Mouse (Mus musculus) erythroblast, adult 5-6 weeks (primary cell): ENCODE results near the gene Cnn1. TPM values are rescaled to one million over a fixed set of nuclear protein-coding genes. Genes with fewer than 3 reads are reported as not detected.
"Not testable (repeated sequence)": the region's sequence is repeated elsewhere in the genome, so short reads cannot be mapped to it uniquely, and the experiment has no call there.

Experiments used
- ATAC-seq: replicated peaks from 2 replicates; pipeline ENCODE4 v1.8.0; 2016; ENCODE audit warnings: moderate number of reproducible peaks, mild to moderate bottlenecking, moderate TSS enrichment, inconsistent platforms; ENCODE audit not compliant: poor library complexity, low FRiP score, severe bottlenecking
- total RNA-seq, 2 experiments: library from RNA; stranded (forward) in 1 of 2; stranded (reverse) in 1 of 2; fragments of 150-400 nt in 1 of 2; fragments of 200-764, 138-1000 nt in 1 of 2; gene quantifications; 2 replicates each; pipeline versions ENCODE4 v1.2.3 to v1.2.4; 2015 to 2017; ENCODE audit warnings: low replicate concordance in 2 of 2

The Cnn1 gene
- total RNA-seq, 2 experiments from 2014 or later, result not detected

DNA sequence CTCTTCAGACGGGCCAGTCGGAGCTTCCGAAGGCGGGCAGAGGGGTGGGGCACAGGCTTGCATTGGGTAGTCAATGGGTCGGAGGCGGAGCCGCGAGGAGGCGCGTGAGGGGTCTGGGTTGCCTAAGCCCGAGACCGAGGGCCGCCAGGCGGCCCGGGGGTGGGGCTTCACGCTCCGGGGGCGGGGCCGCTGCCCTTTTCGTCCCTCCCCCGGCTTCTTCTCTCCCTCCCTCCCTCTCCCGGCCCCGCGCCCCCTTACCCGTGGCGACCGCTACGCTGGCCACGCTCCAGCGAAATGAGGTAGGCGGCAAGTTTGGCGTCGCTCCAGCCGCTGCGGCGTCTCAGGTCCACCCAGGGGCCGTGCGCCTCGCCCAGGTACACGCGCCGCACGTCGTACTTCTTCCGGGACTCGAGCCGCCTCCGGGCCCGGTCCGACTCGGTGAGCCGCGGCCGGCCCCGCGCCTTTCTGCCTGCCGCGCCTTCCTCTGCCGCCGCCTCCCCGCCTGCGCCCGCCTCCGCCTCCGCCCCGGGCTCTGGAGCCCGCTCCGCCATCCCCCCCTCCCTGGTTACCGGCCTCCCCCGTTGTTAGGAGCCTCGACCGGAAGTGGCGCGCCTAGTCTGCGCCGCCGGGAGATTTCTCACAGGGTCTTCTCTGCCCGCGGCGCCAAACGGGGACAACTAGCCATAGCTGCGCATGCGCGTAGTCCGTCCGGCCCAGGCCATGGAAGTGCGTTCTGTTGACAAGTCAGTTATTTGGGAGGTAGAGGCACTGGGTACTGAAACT, 28.0 kb upstream of the Cnn1 start, which contains the start of the genes Gm49318 and Zfp653:
Gene Gm49318, minus strand, starts transcription at position 469 of the 783 bp plus-strand sequence.
Gene Zfp653, minus strand, starts transcription at position 586 of the 783 bp plus-strand sequence.
- peak; percentile 87 for ATAC-seq

DNA sequence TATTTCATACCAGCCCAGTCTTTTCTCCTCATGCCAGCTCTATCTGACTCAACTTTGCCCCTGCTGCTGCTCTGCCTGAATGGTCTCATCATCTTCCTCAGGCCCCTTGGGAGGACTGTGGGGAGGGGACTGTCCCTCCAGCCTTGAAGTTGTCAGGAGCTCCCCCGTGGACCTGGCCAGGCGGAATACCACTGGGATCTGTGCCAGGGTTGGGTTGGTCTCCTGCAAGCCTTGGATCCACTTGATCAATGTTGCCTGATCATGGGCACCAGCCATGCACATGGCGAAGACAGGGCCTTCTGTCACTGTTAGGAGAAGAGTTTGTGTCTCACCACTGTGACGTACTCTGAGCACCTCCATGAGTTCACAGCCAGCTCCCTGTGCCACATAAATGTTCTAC, 26.7 kb upstream of the Cnn1 start:
- ATAC-seq, result no peak

DNA sequence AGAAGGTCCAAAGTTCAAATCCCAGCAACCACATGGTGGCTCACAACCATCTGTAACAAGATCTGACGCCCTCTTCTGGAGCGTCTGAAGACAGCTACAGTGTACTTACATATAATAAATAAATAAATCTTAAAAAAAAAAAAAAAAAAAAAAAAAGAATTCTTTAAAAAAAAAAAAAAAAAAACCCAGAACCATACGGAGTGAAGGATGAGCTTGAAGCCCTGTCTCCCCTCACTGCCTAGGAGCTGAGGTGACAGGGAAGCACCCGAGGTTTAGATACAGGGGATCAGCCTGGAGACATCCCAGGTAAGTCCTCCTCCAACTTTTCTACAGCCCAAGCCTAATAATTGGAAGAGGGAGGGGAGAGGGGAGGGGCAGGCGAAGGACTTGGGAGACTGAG, 23.2 kb upstream of the Cnn1 start:
- ATAC-seq, result not testable (repeated sequence)

DNA sequence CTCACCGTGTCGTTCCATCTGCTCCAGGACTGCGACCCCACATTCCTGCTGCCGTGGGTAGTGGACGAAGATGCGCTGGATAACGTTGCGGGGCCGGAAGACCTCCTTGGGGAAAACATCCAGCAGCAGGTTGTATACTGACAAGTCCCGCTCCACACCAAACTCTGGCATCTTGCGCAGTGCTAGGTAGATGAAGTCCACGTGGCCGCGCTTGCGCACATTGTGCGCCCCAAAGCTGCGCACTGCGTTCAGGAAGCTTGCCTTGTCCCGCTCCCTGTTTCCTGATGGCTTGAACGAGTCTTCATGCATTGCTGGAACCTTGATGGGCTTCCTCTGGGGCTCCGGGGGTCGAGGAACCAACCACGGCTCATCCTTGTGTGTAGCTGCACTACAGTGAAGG, 22.8 kb upstream of the Cnn1 start:
- no peak for ATAC-seq

DNA sequence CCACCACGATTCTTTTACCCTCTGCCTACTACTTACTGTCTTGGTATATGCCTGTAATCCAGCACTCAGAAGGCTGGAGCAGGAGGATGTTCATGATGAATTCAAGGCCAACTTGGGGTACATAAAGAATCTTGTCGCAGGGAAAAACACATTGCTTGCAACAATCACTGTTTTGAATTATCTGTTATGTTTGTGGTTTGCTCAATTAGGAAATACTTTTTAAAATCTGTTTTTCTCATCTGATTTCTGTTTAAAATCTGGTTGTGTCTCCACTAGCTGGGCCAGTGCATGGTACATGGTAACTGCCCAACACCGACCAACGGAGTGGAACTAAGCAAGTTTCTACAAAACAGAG, 14.4 kb upstream of the Cnn1 start:
- ATAC-seq, result no peak

DNA sequence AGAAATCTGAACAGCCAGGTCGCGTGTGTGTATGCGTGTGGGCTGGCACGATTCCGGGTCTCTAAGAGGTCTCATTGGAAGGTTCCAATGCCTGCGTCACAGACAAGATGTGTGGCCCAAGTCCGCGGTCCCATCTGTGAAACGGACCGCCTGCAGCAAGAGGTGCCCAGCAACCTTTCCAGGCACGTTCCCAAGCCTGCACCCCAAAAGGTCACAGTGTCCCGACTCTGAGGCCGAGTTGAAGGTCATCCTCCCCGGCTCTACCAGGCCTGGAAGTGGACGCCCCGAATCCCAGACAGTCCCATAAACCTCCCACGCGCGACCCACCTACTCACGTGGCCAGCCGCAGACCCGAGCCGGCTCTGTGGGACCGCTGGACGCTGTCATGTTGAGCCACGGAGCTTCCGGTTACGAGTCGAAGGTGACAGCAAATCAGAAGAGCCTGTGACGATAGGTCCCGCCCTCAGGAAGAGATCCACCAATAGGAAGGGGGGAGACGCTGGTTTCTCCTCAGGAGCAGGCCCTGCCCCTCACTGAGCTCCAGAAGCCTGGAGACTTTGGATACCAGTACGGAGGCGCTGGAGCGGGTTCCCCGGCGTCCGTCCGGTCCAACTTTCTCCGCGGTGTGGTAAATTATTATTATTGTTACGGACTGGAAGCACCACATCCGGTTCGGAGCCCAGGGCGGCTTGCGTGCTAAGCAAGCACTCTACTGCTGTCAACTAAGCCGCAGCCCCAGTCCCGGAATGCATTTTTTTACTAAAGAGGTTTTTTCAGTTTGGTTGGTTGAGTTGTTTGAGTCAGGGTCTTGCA, 13.8 kb upstream of the Cnn1 start, which contains the start of gene Ecsit:
Gene Ecsit, minus strand, starts transcription at position 417 of the 813 bp plus-strand sequence.
- peak; percentile 100 for ATAC-seq

DNA sequence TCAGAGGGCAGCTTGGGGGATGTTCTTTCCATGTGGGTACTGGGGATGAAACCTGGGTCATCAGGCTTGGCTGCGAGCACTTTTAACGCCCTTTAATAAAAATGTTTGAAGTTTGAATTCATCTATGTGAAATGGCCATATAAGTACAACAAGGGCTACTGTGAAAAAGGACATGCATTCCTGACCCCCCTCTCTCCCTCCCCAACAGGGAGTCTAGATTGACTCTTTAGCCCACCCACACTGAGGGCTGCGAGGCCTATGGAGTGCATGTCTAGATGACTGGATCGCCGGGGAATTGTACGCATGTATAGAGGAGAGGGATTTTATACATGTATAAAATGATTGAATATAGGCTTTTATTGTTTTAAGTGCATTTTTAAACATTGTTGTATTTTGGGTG, 13.0 kb upstream of the Cnn1 start:
- ATAC-seq, result no peak

DNA sequence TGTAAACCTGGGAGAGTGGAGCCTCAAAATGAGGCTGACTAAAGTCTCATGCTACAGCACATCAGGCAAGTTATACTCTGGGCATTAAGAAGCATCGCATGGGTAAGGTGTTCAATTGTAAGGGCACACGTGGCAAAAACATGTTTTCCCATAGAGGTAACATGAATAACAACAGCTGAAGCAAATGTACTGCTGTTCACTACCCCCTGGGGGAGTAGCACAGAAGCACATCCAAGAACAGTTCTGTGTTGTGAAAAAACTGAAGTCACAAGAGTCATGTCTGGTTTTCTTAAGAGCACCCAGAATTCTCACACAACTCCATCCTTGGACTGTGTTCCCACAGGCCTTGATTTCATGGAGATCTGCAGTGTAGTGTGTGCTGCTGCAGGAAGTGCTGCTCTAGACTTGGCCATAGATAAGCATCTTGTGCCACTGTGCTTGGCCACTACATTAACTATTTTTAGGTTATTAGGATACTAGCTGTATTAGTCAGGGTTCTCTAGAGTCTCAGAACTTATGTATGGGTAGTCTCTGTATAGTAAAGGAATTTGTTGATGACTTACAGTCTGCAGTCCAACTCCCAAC, 11.9 kb upstream of the Cnn1 start:
- ATAC-seq, result no peak

DNA sequence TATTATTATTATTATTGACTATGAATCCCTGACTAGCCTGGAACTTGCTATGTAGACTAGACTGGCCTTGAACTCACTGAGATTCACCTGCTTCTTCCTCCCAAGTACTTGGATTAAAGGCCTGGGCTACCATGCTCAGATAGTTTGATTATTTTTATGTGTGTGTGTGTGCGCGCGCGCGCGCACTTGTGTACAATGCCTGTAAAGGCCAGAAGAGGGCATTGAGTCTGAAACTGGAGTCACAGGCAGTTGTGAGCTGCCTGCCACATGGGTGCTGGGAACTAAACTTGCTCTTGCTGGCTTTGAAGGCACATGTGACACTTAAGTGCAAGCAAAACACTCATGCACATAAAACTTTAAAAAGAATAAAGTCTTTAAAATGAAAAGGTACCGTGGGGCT, 9.7 kb upstream of the Cnn1 start:
- ATAC-seq, result no peak

DNA sequence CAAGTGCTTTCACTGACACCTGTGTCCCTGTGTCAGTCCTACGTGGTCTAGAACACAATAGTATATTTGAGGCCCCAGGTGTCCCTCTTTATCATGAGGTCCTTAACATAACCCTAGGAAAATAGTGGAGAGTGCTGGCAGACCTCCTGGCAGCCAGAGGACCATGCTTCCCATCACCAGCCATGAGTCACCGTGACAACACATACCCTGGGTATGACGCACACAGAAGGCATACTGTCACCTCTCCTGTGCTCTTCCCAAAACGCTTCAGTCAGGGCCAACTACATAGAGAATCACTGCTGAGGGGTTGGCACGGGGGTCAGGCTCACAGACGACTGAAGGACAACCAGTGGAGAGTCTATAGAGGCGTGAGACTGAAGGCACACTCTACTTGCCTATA, 9.0 kb upstream of the Cnn1 start:
- no peak for ATAC-seq

DNA sequence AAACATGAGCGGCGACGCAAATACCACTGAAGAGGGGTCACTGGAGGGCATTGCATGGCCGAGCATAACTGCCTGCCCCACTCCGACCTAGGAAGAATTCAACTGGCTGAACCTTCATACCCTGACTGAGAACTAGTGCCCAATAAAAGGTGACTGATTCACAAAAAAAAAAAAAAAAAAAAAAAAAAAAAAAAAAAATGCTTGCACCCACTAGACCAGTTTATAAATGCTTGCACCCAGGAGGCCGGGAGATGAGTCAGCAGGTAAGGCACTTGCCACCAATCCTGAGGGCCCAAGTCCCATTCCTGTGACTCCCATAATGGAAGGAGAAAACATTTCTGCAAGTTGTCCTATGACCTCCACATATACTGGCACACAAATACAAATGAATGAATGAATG, 6.3 kb upstream of the Cnn1 start:
- no peak for ATAC-seq

DNA sequence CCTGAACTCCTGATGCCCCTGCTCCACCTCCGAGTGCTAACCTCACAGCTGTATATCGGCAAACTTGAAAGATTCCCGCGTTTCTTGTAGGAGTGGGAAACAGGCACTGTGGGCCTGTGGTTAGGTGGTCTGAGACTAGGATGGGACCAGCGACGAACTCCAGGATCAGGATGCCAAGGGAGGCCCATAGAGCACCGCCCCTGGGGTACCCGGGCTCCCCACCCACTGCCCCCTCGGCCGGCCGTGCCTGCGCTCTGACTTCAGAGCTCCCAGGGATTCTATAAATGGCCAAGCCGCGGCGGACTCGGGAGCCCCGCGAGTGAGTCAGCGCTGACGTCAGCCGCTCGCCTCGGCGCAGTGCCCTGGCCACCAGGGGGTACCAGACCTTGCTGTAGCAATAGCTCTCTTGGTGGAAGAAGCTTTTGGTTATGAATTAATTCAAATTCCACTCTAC, 3.1 kb upstream of the Cnn1 start:
- peak; percentile 96 for ATAC-seq

DNA sequence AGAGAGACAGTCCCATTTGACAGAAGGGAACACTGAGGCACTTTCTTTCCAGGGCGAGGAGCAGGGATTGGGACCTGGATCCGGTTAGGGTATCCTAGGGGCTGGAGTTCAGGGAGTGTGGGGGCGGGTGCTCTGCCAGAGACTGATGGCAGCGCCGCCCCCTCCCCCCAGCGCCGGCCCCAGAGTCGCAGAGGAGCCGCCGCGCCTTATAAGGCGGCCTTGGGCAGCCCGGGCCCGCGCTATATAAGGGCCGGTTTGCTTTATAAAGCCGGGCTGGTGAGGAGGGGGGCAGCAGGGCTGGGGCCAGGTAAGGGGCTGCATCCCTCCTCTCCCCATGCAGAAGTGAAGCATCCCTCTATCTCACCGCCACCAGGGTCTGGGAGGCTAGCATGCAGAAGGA, 906 bp downstream of the Cnn1 start:
- no peak for ATAC-seq

DNA sequence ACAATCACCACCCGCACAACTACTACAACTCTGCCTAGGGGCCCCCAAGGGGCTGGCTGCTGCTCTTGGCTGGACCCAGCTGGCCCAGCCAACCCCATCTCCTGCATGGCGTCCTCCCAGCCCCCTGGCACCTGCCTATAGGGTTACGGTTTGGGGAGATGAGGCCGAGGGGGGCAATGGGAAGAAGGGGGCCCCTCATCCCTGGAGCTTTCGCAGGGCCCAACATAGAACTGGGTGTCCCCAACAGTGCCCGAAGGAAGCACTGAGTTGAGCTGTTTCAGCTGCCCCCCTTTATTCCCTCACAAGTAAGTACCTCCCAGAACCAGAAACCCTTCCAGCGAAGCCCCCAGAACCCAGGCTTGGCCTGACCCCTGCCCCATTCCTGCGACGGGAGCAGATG, 9.2 kb downstream of the Cnn1 start:
- ATAC-seq, result no peak

DNA sequence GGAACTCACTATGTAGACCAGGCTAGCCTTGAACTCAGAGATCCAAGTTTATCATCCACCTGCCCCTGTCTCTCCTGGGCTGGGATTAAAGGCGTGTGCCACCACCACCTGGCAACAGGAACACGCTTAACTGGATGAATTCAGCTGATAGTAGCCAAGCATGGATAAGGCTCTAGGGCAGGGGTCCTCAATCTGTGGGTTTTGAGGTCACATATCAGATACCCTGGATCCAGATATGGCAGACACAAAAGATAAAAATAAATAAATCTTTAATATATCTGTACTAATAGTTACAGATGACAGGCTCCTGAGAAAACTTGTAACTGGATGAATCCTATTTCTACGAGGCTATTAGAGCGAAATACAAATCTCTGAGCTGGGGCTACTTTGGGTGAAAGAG, 16.6 kb downstream of the Cnn1 start:
- no peak for ATAC-seq

DNA sequence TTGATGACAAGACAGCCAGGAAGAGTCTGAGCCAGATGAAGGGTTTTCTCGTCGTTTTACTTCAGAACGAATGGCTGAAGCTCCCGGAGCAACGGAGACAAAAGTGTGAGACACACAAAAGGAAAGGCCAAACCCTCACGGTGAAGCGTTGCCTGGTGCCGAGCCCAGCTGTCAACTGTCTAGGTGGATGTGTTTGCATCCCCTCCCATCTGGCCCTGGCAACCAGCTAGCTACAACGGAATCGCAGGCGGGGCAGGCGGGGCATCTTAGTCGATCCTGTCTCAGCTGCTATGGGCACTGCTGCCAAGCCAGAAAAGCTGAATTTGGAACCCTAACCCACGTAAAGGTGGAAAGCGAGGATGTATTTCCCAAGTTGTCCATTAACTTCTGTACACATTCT, 17.1 kb downstream of the Cnn1 start:
- ATAC-seq, result 0 out of 2 replicates have a peak, but pooled peaks have one; percentile 29

DNA sequence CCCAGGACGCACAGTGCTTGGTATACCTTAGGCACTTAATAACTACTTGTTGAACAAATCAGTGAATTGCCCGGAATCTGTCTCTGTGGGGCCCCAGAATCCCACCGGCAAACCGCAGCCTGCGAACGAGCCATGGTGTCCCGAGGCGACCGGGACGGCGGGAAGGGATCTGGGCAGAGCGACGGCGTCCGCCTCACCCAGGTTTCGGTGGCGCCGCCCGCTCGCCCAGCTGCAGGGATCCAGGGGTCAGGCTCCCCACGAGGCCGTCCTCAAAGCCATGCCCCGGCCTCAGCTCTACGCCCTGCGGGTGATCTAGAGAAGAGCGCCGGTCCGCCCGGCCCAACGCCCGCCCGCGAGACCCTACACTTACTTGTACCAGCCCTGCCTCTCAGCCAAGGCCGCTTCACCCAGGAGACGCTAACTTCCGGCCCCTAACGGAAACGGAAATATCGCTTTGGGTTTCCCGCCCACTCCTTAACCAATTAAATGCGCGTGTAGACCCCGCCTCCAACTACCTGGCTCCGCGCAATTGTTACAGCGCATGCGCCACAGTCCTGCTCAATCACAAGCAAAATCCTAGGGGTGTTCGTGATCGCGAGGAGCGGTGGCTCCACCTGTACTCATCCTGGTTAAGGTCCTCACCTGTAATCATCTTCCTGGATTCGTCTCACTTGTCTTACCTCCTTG, 17.9 kb downstream of the Cnn1 start, which contains the start of gene Elof1:
Gene Elof1, minus strand, starts transcription at position 433 of the 687 bp plus-strand sequence.
- ATAC-seq, result peak; percentile 91

DNA sequence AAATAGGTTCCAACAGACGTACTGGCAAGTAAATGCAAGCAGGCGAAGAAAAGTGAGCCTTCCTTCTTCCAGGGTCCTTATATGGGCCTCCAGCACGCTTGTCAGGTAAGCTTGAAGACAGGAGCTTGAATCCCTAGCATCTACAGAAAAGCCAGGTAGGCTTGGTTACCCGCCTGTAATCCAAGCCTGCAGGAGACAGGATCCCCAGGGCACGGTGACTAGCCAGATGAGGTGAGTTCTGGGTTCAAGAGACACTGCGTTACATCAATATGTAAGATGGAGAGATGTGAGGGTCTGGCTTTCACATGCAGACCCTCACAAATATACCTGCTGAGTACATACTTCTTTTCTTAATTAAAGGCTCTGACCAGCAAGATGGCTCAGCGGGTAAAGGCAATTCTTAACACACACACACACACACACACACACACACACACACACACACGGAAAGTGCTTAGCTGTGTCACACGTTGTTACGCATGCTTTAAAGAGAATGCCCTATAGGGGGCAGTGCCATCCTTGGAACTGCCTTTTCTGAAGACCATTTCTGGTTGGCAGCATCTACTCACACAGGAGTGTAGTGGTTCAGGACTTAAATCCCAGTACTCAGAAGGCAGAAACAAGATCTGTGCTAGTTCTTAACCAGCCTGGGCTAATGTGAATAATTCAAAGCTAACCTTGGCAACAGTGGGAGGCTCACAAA, 18.9 kb downstream of the Cnn1 start:
- peak; percentile 55 for ATAC-seq

DNA sequence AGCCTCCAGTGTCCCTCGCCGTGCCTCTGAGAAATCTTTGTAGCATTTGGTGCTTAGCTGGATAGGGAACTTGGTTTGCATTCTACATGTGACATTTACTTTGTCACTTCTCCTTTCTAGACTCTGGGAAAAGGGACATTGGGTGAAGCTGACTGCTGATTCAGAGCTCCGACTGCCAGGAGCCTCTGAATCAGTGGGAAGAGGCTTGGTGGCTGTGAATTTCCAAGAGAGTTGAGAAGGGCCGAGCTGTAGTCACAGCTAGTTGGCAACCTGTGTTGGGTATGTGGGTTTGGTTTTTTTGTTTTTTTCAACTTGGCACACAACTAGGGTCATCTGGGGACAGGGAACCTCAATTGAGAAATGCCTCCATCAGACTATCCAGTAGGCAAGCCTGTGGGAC, 20.5 kb downstream of the Cnn1 start:
- no peak for ATAC-seq
